Mouse (Mus musculus) Patski (cell line): ENCODE data around the gene Hist1h1t. TPM values are rescaled to one million over a fixed set of nuclear protein-coding genes. Genes with fewer than 3 reads are reported as not detected.
"Not testable (repeated sequence)": the region's sequence is repeated elsewhere in the genome, so short reads cannot be mapped to it uniquely, and the experiment has no call there.

ENCODE experiments used
- ATAC-seq: fragments of 100-300 bp; one replicate; pipeline ENCODE4 v1.8.0; 2021
- CTCF ChIA-PET: fragments of 350-600 bp; sonication (Branson Sonifier 250); formaldehyde crosslinking; loops from one replicate; lab custom pipeline; 2022; ENCODE audit warnings: inconsistent platforms; lab: Charles Lee
- POLR2A ChIA-PET: fragments of 350-600 bp; sonication (Branson Sonifier 250); formaldehyde crosslinking; loops from one replicate; lab custom pipeline; 2022; ENCODE audit warnings: antibody characterized with exemption, inconsistent platforms; lab: Charles Lee
- DNase-seq: peaks from one replicate; pipeline ENCODE4 v3.0.0-alpha.2; 2011; ENCODE audit warnings: low read depth, low spot score
- H3K27me3 ChIP-seq: fragments of 371-371 bp; one replicate; pipeline ENCODE4 v1.5.1; 2021
- CTCF ChIP-seq: fragments of 100-300 bp; IDR thresholded peaks from one replicate; pipeline ENCODE4 v1.5.1; 2021
- in situ Hi-C: fragments of 300-500 bp; cut with MboI; formaldehyde crosslinking; loops from 3 replicates; pipeline ENCODE4 v1.11.1; 2018; ENCODE audit warnings: low pct_unique_long_range_greater_than_20kb, mixed read lengths
- polyA plus RNA-seq: library from polyadenylated mRNA; unstranded; gene quantifications from one replicate; pipeline ENCODE4 v1.2.3, GENCODE M21; 2021

The Hist1h1t gene
- 4.6 TPM for polyA plus RNA-seq

DNA sequence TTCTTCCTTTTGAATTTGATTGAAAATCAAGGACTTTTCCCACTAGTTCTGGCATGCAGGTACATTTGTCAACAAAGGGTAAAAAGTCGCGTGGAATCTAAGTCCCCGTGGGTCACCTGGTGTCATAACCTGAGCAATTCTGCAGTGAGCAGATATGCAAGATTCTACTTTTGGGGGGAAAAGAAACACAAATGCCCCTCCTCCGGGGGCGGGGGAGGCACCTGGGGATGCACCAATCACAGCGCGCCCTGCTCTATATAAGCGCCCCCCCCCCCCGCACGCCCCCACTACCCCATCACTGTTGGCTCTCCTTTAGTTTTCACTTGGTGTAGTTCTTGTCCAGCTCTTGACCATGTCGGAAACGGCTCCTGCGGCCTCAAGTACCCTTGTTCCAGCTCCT lies at the start of gene Hist1h1t:
Gene Hist1h1t (plus strand): TSS at position 301 of the 400 bp plus-strand sequence.
- ATAC-seq: no peak

DNA sequence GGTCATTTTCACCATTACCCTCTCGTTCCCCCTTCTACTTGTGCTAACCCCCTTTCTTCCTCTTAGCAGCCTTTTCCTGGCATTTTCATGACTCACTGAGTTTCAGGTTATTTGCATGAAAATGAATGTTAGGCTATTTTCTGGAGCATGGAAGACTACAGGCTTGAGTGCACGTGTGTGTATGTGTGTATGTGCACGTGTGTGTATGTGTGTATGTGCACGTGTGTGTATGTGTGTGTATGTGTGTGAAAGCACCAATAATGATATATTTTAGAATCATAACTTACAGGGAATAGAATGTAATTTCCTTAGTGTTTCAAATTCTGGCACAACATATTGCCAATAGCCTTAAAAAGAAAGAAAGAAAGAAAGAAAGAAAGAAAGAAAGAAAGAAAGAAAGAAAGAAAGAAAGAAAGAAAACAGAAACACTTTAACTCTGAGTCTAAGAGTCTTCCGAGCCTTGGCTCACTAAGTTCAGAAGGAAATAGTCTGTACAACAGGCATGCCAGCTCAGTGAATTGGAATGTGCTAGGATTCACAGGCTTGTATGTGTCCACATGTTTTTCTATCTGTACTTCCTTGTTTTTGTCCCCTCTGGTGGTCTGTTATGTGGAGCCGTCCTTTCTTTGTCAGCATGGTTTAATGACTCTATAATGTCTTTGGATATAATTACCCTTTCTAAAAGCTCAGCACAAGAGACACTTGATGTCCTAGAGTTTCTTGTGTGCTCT lies 35.8 kb upstream of the Hist1h1t start:
- in situ Hi-C loops: no loop called here
- POLR2A ChIA-PET: interaction anchor here (0.8 kb wide), 1 partner anchor 29 kb away, joined by 3 read pairs; no protein-coding TSS in a partner anchor
- H3K27me3 ChIP-seq: no peaks in the 10 kb centered on the region
- peak; percentile 84 for ATAC-seq
- CTCF ChIA-PET: interaction anchor here (1.6 to 2.3 kb wide), 2 partner anchors 14 to 27 kb away, joined by 4 to 8 read pairs; no protein-coding TSS in a partner anchor
- TF ChIP-seq CTCF: no peak
- DNase-seq: no peak

More for the DNA sequence above, at the start of gene Hist1h1t:
- H3K27me3 ChIP-seq: no peaks in the 10 kb centered on the region
- no peak for DNase-seq
- CTCF ChIA-PET: interaction anchor here (1.7 to 3.6 kb wide), 3 partner anchors 11 to 65 kb away, joined by 4 to 13 read pairs (median 10); partner anchors contain the start of gene Hist1h2bc
- in situ Hi-C loops: loop anchor here (10.0 kb wide), 2 partner anchors 131 to 1661 kb away; partner anchors contain the start of genes Hist1h2ah, Hist1h2bk and Hist1h3e
- no peak for TF ChIP-seq CTCF
- POLR2A ChIA-PET: no interaction called here

DNA sequence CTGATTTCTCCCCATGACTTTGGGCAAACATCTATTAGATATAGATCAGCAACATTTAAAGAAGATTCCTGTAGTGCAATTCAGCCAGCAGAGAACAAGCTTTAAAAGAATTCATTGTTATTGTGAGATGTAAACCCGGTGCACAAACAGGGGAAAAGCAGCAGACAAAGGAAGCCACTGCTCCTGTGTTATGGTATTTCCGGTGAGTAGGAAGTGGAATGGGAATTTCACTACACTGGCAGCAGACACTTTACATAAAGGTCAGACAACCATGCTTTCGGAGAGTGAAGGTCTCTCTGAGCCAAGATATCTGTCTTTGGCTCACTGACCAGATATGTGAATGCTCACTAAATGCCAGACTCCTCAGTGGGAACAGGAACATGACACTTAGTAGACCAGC lies 33.1 kb upstream of the Hist1h1t start:
- POLR2A ChIA-PET: no interaction called here
- CTCF ChIA-PET: interaction anchor here (1.2 to 2.1 kb wide), 2 partner anchors 18 to 31 kb away, joined by 3 to 5 read pairs; no protein-coding TSS in a partner anchor
- in situ Hi-C loops: no loop called here
- H3K27me3 ChIP-seq: no peaks in the 10 kb centered on the region
- DNase-seq: no peak
- TF ChIP-seq CTCF: no peak
- ATAC-seq: no peak

DNA sequence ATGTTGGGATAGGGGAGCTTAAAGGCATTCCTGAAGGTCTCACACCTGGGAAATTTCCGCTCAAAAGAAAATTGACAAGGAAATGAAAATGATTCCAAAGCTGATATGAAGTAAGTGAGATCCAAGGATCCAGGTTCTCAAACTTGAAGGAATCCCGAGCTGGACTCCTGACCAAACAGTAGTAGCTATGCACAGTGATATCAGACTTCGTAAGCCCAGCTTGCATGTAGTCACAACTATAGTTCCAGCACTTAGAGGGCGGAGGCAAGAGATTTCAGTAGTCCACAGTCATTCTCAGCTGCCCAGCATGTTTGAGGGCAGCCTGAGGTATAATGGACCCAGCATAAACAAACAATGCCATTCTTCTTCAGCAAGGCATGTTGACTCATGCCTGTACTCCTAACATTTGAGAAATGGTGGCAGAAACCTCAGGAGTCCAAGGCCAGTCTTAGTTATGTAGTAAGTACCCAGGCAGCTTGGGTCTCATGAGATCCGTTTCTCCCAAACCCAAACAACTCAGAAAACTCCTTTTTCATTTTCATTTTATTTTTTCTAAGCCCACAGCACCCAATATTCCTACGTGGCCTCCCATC lies 13.5 kb upstream of the Hist1h1t start:
- in situ Hi-C loops: loop anchor here (5.0 to 10.0 kb wide), 2 partner anchors 47 to 95 kb away; no protein-coding TSS in a partner anchor
- ATAC-seq: no peak
- H3K27me3 ChIP-seq: no peaks in the 10 kb centered on the region
- no peak for DNase-seq
- ChIA-PET POLR2A (interaction anchor here (0.7 kb wide), 2 partner anchors 20 to 1952 kb away, joined by 5 to 7 read pairs; no protein-coding TSS in a partner anchor), CTCF (interaction anchor here (0.7 to 2.1 kb wide), 2 partner anchors 45 to 49 kb away, joined by 3 to 9 read pairs; no protein-coding TSS in a partner anchor)
- TF ChIP-seq CTCF: no peak

DNA sequence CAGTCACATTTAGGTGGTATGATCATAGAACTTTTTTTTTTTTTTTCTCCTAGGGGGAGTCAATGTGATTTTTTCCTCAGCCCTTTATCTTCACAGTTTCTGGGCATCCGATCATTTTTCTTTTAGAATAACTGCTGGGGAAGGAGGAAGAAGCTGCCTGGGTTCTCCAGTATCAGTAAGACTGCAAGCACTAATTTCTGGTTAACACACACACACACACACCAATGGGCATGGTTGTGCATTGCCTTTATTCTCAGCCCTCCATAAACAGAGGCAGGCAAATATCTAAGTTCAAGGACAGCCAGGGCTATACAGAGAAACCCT lies 13.0 kb upstream of the Hist1h1t start:
- TF ChIP-seq CTCF: no peak
- H3K27me3 ChIP-seq: no peaks in the 10 kb centered on the region
- ChIA-PET POLR2A (interaction anchor here (0.7 to 2.4 kb wide), 4 partner anchors 21 to 1953 kb away, joined by 3 to 7 read pairs (median 6); partner anchors contain the start of gene Hist1h1e), CTCF (interaction anchor here (0.7 to 2.1 kb wide), 2 partner anchors 46 to 50 kb away, joined by 3 to 9 read pairs; no protein-coding TSS in a partner anchor)
- in situ Hi-C loops: loop anchor here (5.0 to 10.0 kb wide), 2 partner anchors 48 to 95 kb away; no protein-coding TSS in a partner anchor
- no peak for DNase-seq
- ATAC-seq: no peak

DNA sequence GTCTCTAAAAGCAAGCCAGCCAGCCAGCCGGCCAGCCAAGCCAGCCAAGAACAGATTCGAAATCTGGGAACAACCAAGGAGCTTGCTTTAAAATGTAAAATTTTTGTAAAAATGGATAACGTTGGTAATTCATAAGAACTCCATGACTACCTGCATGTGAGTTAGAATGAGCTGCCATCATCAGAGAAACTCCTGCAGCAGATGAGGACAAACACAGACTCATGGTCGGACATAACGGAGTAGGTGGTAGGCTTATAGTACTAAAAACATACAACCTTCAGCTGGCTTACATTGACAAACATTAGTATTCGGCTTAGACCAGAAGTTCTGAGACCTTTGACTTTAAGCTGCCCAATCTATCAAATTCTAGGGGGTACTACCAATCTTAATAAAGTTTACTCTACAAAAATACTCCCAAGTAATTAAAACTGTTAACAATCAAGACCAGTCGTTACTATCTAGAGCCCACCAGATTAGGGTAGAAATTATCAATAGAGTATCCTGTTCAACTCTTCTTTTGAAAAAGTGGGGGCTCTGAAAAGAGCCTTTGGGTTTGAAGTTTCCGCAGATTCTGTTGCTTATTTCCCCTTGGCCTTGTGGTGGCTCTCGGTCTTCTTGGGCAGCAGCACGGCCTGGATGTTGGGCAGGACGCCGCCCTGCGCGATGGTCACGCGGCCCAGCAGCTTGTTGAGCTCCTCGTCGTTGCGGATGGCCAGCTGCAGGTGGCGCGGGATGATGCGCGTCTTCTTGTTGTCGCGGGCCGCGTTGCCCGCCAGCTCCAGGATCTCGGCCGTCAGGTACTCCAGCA lies 12.5 kb upstream of the Hist1h1t start:
- DNase-seq, H3K27me3 ChIP-seq: not testable (repeated sequence)
- in situ Hi-C loops: loop anchor here (5.0 to 10.0 kb wide), 2 partner anchors 48 to 96 kb away; no protein-coding TSS in a partner anchor
- ChIA-PET CTCF (interaction anchor here (1.2 to 2.1 kb wide), 4 partner anchors 17 to 1639 kb away, joined by 3 to 9 read pairs (median 4); no protein-coding TSS in a partner anchor), POLR2A (interaction anchor here (0.7 to 2.4 kb wide), 8 partner anchors 15 to 107 kb away, joined by 3 to 14 read pairs (median 4); partner anchors contain the start of genes Hist1h1e and Hist1h4c)
- peak; percentile 12 for ATAC-seq

DNA sequence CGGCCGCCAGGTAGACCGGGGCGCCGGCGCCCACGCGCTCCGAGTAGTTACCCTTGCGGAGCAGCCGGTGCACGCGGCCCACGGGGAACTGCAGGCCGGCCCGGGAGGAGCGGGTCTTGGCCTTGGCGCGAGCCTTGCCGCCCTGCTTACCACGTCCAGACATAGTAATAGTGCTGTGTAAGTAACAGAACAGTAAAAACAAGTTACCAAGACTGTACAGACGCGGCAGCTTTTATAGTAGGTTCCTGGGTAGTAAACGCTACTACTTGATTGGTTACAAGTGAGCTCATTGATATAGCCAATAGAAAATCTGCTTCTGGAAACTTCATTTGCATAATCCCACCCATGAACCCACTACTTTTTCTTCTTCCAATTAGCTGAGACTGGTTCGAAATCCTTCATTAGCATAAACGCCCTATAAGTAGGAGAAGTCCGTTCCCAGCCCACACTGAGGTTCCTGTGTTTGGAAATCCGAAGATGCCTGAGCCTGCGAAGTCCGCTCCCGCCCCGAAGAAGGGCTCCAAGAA lies 11.8 kb upstream of the Hist1h1t start, which contains the start of the genes Hist1h2ac and Hist1h2bc:
Gene Hist1h2ac (minus strand): TSS at position 194 of the 527 bp plus-strand sequence.
Gene Hist1h2bc (plus strand): TSS at position 445 of the 527 bp plus-strand sequence.
- ATAC-seq: peak; percentile 91
- CTCF ChIA-PET: interaction anchor here (1.2 to 2.1 kb wide), 5 partner anchors 13 to 1639 kb away, joined by 3 to 10 read pairs (median 4); no protein-coding TSS in a partner anchor
- in situ Hi-C loops: loop anchor here (5.0 to 10.0 kb wide), 2 partner anchors 49 to 97 kb away; no protein-coding TSS in a partner anchor
- POLR2A ChIA-PET: interaction anchor here (0.8 to 2.4 kb wide), 7 partner anchors 14 to 107 kb away, joined by 3 to 14 read pairs (median 3); partner anchors contain the start of gene Hist1h4c
- peak; percentile 98 for DNase-seq
- peak; percentile 9 for TF ChIP-seq CTCF
- H3K27me3 ChIP-seq: no peaks in the 10 kb centered on the region

DNA sequence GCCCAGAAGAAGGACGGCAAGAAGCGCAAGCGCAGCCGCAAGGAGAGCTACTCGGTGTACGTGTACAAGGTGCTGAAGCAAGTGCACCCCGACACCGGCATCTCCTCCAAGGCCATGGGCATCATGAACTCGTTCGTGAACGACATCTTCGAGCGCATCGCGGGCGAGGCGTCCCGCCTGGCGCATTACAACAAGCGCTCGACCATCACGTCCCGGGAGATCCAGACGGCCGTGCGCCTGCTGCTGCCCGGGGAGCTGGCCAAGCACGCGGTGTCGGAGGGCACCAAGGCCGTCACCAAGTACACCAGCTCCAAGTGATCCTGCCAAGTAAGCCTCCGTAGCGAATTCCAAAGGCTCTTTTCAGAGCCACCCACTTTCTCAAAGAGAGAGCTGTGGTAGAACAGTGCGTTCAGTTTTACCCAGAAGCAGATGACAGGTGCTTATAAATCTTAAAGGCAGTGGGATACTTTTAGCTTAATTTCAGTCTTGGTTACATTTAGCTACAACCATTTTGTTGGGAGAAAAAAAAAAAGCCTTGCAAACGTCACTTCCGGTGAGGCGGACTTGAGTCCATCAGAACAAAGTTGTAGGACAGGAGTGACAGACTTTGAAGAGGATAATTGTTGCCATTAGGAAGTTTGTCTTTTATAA lies 11.2 kb upstream of the Hist1h1t start:
- in situ Hi-C loops: loop anchor here (5.0 to 10.0 kb wide), 2 partner anchors 50 to 97 kb away; no protein-coding TSS in a partner anchor
- ChIA-PET POLR2A (interaction anchor here (0.6 to 2.4 kb wide), 10 partner anchors 13 to 135 kb away, joined by 3 to 14 read pairs (median 4); partner anchors contain the start of genes Hist1h1e and Hist1h4c), CTCF (interaction anchor here (1.2 to 2.3 kb wide), 6 partner anchors 12 to 1640 kb away, joined by 3 to 10 read pairs (median 5); no protein-coding TSS in a partner anchor)
- not testable (repeated sequence) for DNase-seq, H3K27me3 ChIP-seq
- ATAC-seq: peak; percentile 26
